Comparison of ENCODE assay signal across 23 mouse cellular contexts in the genomic region with DNA sequence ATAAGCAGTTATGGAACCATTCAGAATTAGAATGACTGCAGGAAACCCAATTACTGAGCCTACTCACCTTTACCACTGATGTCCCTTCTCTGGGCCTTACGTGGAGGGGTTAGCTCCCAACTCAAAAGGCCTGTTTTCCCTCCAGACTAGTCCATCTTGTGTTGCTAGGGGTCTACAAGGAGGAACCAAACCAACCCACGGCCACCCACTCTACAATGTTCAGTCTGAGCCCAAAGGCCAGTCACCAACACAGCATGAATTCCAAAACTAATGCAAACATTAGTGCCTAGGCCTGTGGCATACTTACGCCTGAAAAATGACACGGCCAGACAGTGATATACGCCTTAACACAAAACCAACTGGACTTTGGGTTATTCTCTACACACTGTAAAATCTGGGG. TPM values are rescaled to one million over a fixed set of nuclear protein-coding genes. Genes with fewer than 3 reads are reported as not detected.
DNase-seq lines count a peak whose midpoint lies in the region; ATAC-seq and TF ChIP-seq lines count a peak whose summit lies in the region.
"Had no signal": no experiment of that assay in that cellular context is flagged by ENCODE, and none has a peak within 500 bp of the region (broad histone marks: within the 10 kb centered on the region; RNA-seq: fewer than 3 reads in every experiment).

No protein-coding gene starts in this region.

- no peaks in the 10 kb centered on the region for H3K4me1 ChIP-seq in kidney, postnatal 0 days (replicated peaks; ENCODE audit: insufficient read depth, low read length)
- H3K4me1 ChIP-seq in stomach, postnatal 0 days (replicated peaks; ENCODE audit: control insufficient read depth, insufficient read depth), result no peaks in the 10 kb centered on the region
- H3K4me1 ChIP-seq: embryonic facial prominence, embryonic 10.5 days; heart, embryonic 12.5 days had no signal

- H3K9me3 ChIP-seq in kidney, postnatal 0 days (replicated peaks; ENCODE audit: low read length), result no peaks in the 10 kb centered on the region
- no peaks in the 10 kb centered on the region for H3K9me3 ChIP-seq in stomach, postnatal 0 days (ENCODE audit: control insufficient read depth, low read length)
- H3K9me3 ChIP-seq: embryonic facial prominence, embryonic 10.5 days; forebrain, embryonic 10.5 days; heart, embryonic 12.5 days; hindbrain, embryonic 15.5 days had no signal

- DNase-seq in heart, adult 11 months, result peak; percentile 67
- no peak for DNase-seq in heart, adult 8-10 months (ENCODE audit: low spot score)
- DNase-seq in kidney, postnatal 0 days (ENCODE audit: low spot score), result no peak
- no peak for DNase-seq in kidney, adult 9 months
- peak; percentile 23 for DNase-seq in R1 (ENCODE audit: low read depth, low spot score)
- DNase-seq in stomach, postnatal 0 days (ENCODE audit: low spot score), result no peak
- DNase-seq in thymus, postnatal 0 days (ENCODE audit: low spot score), result no peak
- DNase-seq: adrenal gland, adult 2 months; adrenal gland, postnatal 25 days; B cell, adult 2 months; cerebellum, adult 18-20 months; cerebellum, adult 9-11 months; gastrocnemius, postnatal 36 days; heart, adult 18-20 months; heart, postnatal 36 days had no signal

- TF ChIP-seq CTCF in kidney, postnatal 0 days (IDR thresholded peaks at IDR 0.05; ENCODE audit: low read depth), result no peak
- TF ChIP-seq CTCF in stomach, postnatal 0 days (IDR thresholded peaks at IDR 0.05; ENCODE audit: low read depth), result no peak

- H3K27me3 ChIP-seq in kidney, postnatal 0 days (ENCODE audit: insufficient read depth, low read length), result no peaks in the 10 kb centered on the region
- H3K27me3 ChIP-seq in stomach, postnatal 0 days (ENCODE audit: control insufficient read depth, insufficient read depth, low read length), result no peaks in the 10 kb centered on the region
- H3K27me3 ChIP-seq: heart, embryonic 12.5 days; hindbrain, embryonic 15.5 days; Patski had no signal

- H3K36me3 ChIP-seq in kidney, postnatal 0 days (ENCODE audit: insufficient read depth, low read length), result 0 out of 2 replicates have a peak, but pooled peaks cover 3% of the 10 kb centered on the region
- no peaks in the 10 kb centered on the region for H3K36me3 ChIP-seq in stomach, postnatal 0 days (ENCODE audit: control insufficient read depth, insufficient read depth, low read length)

- H3K4me2 ChIP-seq in kidney, postnatal 0 days (ENCODE audit: low read length), result no peak overlapping the region
- no peak overlapping the region for H3K4me2 ChIP-seq in stomach, postnatal 0 days (replicated peaks; ENCODE audit: low read depth)
- H3K4me2 ChIP-seq: heart, embryonic 12.5 days; hindbrain, embryonic 15.5 days had no signal

- H3K9ac ChIP-seq in kidney, postnatal 0 days (ENCODE audit: low read depth, low read length), result no peak overlapping the region
- H3K9ac ChIP-seq in stomach, postnatal 0 days (ENCODE audit: low read length), result no peak overlapping the region
- H3K9ac ChIP-seq: heart, embryonic 12.5 days; hindbrain, embryonic 15.5 days had no signal

- H3K27ac ChIP-seq in kidney, postnatal 0 days, result no peak overlapping the region
- H3K27ac ChIP-seq in stomach, postnatal 0 days (replicated peaks), result no peak overlapping the region
- H3K27ac ChIP-seq: embryonic facial prominence, embryonic 10.5 days; forebrain, embryonic 10.5 days; hindbrain, embryonic 15.5 days had no signal

- no peak for TF ChIP-seq EP300 in stomach, postnatal 0 days (optimal IDR thresholded peaks at IDR 0.05)

- no peak overlapping the region for H3K4me3 ChIP-seq in kidney, postnatal 0 days (replicated peaks; ENCODE audit: low read depth, low read length)
- no peak overlapping the region for H3K4me3 ChIP-seq in stomach, postnatal 0 days (ENCODE audit: low read depth, low read length)
- H3K4me3 ChIP-seq: embryonic facial prominence, embryonic 10.5 days; erythroblast, embryonic 14.5 days; forebrain, embryonic 10.5 days; heart, embryonic 12.5 days; hindbrain, embryonic 15.5 days had no signal

- WGBS in kidney, postnatal 0 days, result 89% methylated on average over 5 of the region's 5 CpGs
- WGBS in stomach, postnatal 0 days, result 91% methylated on average over 5 of the region's 5 CpGs

- ATAC-seq in kidney, postnatal 0 days (replicated peaks; ENCODE audit: low FRiP score, low read depth), result peak; percentile 27; the same call in 1 of the 2 replicates
- peak; percentile 18; the same call in 1 of the 2 replicates for ATAC-seq in stomach, postnatal 0 days (ENCODE audit: low FRiP score, low TSS enrichment)
- ATAC-seq: CD4-positive, CD25-positive, alpha-beta regulatory T cell, adult 4 months; forebrain, embryonic 14.5 days; Patski had no signal

RNA-seq across cellular contexts. Expression of a gene that starts 20.1 kb away (rescaled TPM):
- total RNA-seq in heart, adult 8-10 months (2022), result not detected
- 0.64 and 1.1 TPM in 2 replicates for polyA plus RNA-seq in kidney, postnatal 0 days (2015; fragmentation: Nextera tagmentation; extraction: Ambion mirVana)
- 0.36 and 0.56 TPM in 2 replicates for polyA plus RNA-seq in stomach, postnatal 0 days (2015; fragmentation: Nextera tagmentation; extraction: Ambion mirVana)
- polyA plus RNA-seq in thymus, postnatal 0 days (2015; fragmentation: Nextera tagmentation; extraction: Ambion mirVana), result 1.4 and 1.7 TPM in 2 replicates
- total RNA-seq: adrenal gland, adult 2 months; adrenal gland, postnatal 25 days; heart, adult 18-20 months; heart, postnatal 36 days had no signal
- polyA plus RNA-seq: adrenal gland, adult 2 months; erythroblast, embryonic 14.5 days had no signal

RNA-seq across cellular contexts. Expression of a gene that starts 20.2 kb away (rescaled TPM):
- 1 to 10 TPM; 3.8 to 7.6 (median 5.4) TPM for total RNA-seq in heart, adult 8-10 months (2022)
- 2.2 TPM in 2 replicates for polyA plus RNA-seq in kidney, postnatal 0 days (2015; fragmentation: Nextera tagmentation; extraction: Ambion mirVana)
- polyA plus RNA-seq in stomach, postnatal 0 days (2015; fragmentation: Nextera tagmentation; extraction: Ambion mirVana), result 1.3 and 1.9 TPM in 2 replicates
- 3.6 and 4.2 TPM in 2 replicates for polyA plus RNA-seq in thymus, postnatal 0 days (2015; fragmentation: Nextera tagmentation; extraction: Ambion mirVana)

Comparison
In these comparisons a context has a peak if more than half of its experiments do, and no peak if none do; other contexts are left out.
1. DNase-seq: peak in heart, adult 11 months (single experiment) and R1 (single experiment); none in heart, adult 8-10 months (single experiment), kidney, postnatal 0 days (single experiment), kidney, adult 9 months (single experiment), stomach, postnatal 0 days (single experiment) and thymus, postnatal 0 days (single experiment).